Mouse (Mus musculus) midbrain, embryonic 12.5 days (tissue): ENCODE data around the gene Enah. TPM values are rescaled to one million over a fixed set of nuclear protein-coding genes. Genes with fewer than 3 reads are reported as not detected.

Experiments used
- ATAC-seq: fragments of 200-750 bp; cut with Nextera tagmentation; 2 replicates; pipeline ENCODE4 v1.8.0; 2017; ENCODE audit warnings: low read depth, moderate TSS enrichment, moderate library complexity; ENCODE audit not compliant: low FRiP score
- H3K27ac ChIP-seq: fragments of 300-500 bp; sonication (generic); replicated peaks from 2 replicates; pipeline ENCODE4 v1.5.1; 2016; ENCODE audit warnings: mild to moderate bottlenecking
- H3K27me3 ChIP-seq: fragments of 300-500 bp; sonication (generic); 2 replicates; pipeline ENCODE4 v1.6.1; 2016; ENCODE audit warnings: mild to moderate bottlenecking
- H3K36me3 ChIP-seq: fragments of 300-500 bp; sonication (generic); 2 replicates; pipeline ENCODE4 v1.6.1; 2016
- H3K4me1 ChIP-seq: fragments of 300-500 bp; sonication (generic); 2 replicates; pipeline ENCODE4 v1.6.1; 2016
- H3K4me2 ChIP-seq: fragments of 300-500 bp; sonication (generic); replicated peaks from 2 replicates; pipeline ENCODE4 v1.6.1; 2016; ENCODE audit warnings: mild to moderate bottlenecking, moderate library complexity
- H3K4me3 ChIP-seq: fragments of 300-500 bp; sonication (generic); 2 replicates; pipeline ENCODE4 v1.5.1; 2016; ENCODE audit warnings: mild to moderate bottlenecking
- H3K9ac ChIP-seq: fragments of 300-500 bp; sonication (generic); replicated peaks from 2 replicates; pipeline ENCODE4 v1.6.1; 2016; ENCODE audit warnings: mild to moderate bottlenecking, moderate library complexity
- H3K9me3 ChIP-seq: fragments of 300-500 bp; sonication (generic); 2 replicates; pipeline ENCODE4 v1.6.1; 2016; ENCODE audit warnings: mild to moderate bottlenecking
- WGBS: fragments of 180-500 bp; shearing (Covaris S2); methylation state at CpG from one replicate; pipeline ENCODE4 v1.1.7; 2016; 5-methylcytosine and 5-hydroxymethylcytosine counted together
- polyA plus RNA-seq: library from polyadenylated mRNA; unstranded; fragments of >200 nt; fragmentation: Nextera tagmentation; extraction: Ambion mirVana; gene quantifications from 2 replicates; pipeline ENCODE4 v1.2.1, GENCODE M21; 2016

Gene Enah
- polyA plus RNA-seq, 1 experiment from 2014 or later, result 41.4 TPM

DNA sequence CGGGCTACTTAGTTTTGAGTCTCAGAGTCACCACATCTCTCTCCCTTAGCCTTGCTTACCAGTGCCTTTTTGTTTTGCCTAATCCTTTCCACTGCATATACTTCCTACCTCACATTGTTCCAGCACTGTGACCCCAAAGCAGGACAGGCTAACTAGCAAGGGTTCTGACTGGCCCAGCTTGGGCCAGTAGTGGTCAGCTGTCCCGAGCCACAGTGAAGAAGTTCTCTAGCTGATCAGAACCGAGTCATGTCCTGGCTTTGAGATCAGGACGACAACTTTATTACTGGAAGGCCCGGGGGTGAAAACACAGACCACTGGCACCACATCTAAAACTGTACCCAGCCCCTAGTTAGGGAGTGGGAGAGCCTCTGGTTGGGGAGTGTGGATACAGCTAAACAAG, 7.0 kb upstream of the Enah start:
- Histone ChIP-seq H3K9me3 (no peaks in the 10 kb centered on the region), H3K36me3 (no peaks in the 10 kb centered on the region), H3K9ac (no peak overlapping the region), H3K27ac (no peak overlapping the region), H3K4me2 (no peak overlapping the region), H3K4me1 (no peaks in the 10 kb centered on the region; the same call in 1 of the 2 replicates), H3K27me3 (no peaks in the 10 kb centered on the region), H3K4me3 (no peak overlapping the region)
- WGBS, result 89% methylated on average over 5 of the region's 5 CpGs
- ATAC-seq, result no peak

DNA sequence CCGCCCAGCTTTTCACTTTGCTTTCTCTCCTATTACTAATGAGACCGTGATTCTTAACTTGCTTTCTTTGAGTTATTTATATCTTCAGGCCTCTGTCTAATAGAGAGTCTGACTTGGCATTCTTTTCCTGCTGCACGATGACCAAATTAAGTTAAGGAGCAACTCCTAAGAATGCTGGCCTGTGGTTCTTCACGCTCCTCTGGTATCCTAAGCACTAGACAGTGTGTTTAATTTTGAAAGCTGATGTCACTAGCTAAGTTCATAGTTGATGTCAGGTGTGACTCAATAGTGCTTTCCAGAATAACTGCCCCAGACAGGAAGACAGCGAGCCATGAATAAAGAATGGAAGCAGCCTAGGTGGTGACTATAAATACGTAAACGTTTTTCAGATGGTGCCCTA, 6.3 kb upstream of the Enah start:
- Histone ChIP-seq H3K4me3 (no peak overlapping the region), H3K27me3 (no peaks in the 10 kb centered on the region)

DNA sequence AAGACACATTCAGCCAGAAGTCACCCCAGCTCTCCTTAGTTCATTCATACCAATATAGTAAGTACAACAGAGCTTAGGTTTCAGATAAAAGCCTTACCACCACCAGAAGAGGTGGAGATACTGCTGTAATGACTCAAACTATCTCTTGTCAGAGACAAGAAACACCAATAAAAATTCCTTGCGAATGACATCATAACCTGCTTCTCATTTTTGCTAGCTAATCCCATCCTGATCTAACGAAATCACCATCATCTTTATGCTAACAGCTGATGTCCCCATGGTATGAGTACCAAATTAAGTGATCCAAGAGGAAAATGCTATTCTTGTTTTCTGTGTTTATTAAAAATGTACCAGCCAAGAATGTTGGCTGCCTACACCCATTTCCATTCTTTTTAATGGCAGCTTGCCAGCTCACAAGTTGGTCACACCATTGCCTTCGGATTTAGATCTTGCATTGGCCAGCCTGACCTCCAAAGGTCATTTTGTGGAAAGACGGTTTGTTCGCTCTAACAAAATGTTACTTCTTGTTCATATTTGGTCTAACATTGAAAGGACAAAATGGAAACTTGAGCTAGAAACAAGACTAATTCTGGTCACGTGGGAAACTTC, 2.0 kb upstream of the Enah start:
- 90% methylated on average over 6 of the region's 6 CpGs for WGBS
- Histone ChIP-seq H3K27ac (no peak overlapping the region), H3K9ac (no peak overlapping the region), H3K4me3 (no peak overlapping the region), H3K27me3 (no peaks in the 10 kb centered on the region), H3K4me2 (no peak overlapping the region), H3K9me3 (no peaks in the 10 kb centered on the region), H3K4me1 (peaks cover 14% of the 10 kb centered on the region), H3K36me3 (no peaks in the 10 kb centered on the region)
- no peak for ATAC-seq

More for the DNA sequence above, 6.3 kb upstream of the Enah start:
- no peak for ATAC-seq
- no peak overlapping the region for H3K9ac ChIP-seq
- H3K36me3 ChIP-seq, result no peaks in the 10 kb centered on the region
- H3K4me2 ChIP-seq, result no peak overlapping the region
- no peak overlapping the region for H3K27ac ChIP-seq
- H3K4me1 ChIP-seq, result peaks cover 4% of the 10 kb centered on the region
- no peaks in the 10 kb centered on the region for H3K9me3 ChIP-seq
- 87% methylated on average over 7 of the region's 7 CpGs for WGBS

DNA sequence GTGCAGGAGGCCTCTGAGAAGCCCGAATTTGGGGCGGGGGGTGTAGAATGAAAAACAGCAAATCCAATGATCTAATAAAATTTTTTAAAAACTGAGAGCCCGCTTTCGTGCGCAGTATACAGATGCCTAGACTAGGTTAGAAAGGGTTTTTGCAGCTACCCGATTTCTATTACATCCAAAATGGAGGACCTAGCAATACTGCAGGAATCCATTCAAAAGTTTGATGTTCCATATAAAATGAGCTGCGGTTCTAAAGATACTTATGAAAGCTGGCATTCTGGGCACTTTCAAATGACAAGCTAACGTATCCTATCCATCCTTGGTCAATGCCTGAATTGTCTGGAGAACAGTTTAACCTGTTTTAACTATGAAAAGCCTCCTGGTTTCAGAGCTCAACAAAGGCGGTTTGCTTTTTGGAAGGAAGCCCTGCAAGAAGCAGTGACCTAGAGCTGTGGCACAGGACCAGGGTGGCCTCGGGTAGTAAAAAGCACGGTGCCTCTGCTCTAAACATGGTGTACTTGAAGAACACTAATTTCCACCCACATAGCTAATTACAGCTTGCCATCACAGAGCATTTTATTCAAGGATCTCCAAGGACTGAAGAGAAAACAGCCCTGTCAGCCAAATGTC, 1.2 kb upstream of the Enah start:
- 0 out of 2 replicates have a peak, but pooled peaks have one; percentile 1 for ATAC-seq
- peaks cover 15% of the 10 kb centered on the region for H3K4me1 ChIP-seq
- no peaks in the 10 kb centered on the region for H3K27me3 ChIP-seq
- peak overlapping the region; percentile 99 for H3K9ac ChIP-seq
- no peaks in the 10 kb centered on the region for H3K9me3 ChIP-seq
- WGBS, result 18% methylated on average over 11 of the region's 11 CpGs
- H3K4me3 ChIP-seq, result peak overlapping the region; percentile 95
- H3K36me3 ChIP-seq, result 0 out of 2 replicates have a peak, but pooled peaks cover under 1% of the 10 kb centered on the region
- peak overlapping the region; percentile 56 for H3K4me2 ChIP-seq
- peak overlapping the region; percentile 99 for H3K27ac ChIP-seq

DNA sequence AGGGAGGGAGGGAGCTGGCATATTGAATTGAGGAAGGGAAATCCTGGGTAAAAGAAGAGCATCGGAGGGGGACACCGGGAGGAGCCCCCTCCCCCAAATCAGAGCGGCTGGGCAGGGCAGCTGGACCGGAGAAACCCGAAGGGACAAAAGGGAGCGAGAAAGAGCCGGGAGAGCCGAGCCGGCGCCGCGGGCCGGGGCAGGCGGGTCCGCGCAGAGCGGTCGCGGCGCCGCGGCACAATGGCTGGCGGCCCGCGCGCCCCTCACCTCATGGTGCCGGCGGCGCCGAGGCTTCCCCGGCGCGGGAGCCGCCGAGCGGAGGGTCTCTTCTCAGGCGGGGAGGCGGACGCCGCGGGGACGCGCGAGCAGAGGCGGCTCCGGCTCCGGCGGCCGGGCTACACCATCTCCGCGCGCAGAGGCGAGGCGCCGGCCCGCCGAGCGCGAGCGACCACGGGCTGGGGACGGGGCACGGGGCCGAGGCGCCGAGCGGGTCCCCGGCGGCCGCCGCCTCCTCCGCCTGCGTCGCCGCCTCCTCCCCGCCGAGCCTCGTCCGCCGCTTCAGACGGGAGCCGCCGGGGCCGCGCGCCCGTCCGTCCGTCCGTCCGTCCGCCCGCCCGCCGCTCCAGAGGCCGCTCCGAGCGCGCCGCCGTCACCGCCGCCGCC, 394 bp downstream of the Enah start:
- Histone ChIP-seq H3K27me3 (no peaks in the 10 kb centered on the region), H3K4me1 (peaks cover 19% of the 10 kb centered on the region), H3K4me3 (peak overlapping the region; percentile 95), H3K27ac (peak overlapping the region; percentile 99), H3K4me2 (peak overlapping the region; percentile 56), H3K9ac (peak overlapping the region; percentile 99), H3K36me3 (peaks cover 14% of the 10 kb centered on the region; the same call in 1 of the 2 replicates), H3K9me3 (no peaks in the 10 kb centered on the region)
- WGBS, result 1% methylated on average over 34 of the region's 104 CpGs
- peak; percentile 75 for ATAC-seq

DNA sequence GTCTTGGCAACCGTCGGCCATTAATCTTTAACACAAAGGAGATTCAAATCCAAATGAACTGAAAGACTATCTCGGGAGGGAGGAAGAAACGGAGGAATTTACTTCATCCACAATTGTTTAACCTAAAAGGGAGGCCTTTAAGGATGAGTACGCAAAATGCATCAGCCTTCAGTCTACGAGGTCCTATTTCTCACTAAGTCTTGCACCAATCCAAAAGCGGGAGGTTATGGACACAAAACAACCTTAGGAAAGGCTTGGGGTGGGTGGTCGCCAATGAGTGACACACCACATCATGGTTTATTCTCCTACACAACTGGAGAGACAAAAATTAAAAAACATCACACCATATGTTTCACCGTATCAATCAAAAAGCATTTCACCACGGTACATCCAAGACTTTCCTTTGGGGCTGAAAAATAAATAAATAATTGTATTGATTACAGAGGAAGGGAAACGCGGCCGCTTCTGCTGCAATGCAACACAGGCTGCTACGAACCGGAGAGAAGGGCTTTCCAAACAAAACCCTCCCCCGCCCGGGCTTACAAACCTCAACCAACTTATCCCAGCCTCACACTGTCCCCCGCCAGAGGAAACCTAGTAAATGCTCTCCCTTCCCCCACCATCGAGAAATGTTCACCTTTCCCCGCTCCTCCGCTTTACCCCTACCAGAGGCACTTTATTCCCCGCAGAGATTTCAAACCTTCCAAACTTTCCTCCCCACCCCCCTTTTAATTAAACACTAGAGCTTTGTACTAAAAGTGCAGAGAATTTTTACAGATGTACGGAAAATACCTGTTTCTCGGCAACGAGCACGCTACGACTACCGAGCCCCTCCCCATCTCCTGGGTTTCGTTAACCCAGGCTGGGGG, 1.2 kb downstream of the Enah start:
- Histone ChIP-seq H3K4me1 (peaks cover 19% of the 10 kb centered on the region), H3K27me3 (no peaks in the 10 kb centered on the region), H3K36me3 (peaks cover 16% of the 10 kb centered on the region; the same call in 1 of the 2 replicates), H3K9ac (peak overlapping the region; percentile 99), H3K9me3 (no peaks in the 10 kb centered on the region), H3K4me3 (peak overlapping the region; percentile 95), H3K4me2 (peak overlapping the region; percentile 56), H3K27ac (peak overlapping the region; percentile 99)
- peak; percentile 35 for ATAC-seq
- WGBS, result under 1% methylated on average over 29 of the region's 29 CpGs

DNA sequence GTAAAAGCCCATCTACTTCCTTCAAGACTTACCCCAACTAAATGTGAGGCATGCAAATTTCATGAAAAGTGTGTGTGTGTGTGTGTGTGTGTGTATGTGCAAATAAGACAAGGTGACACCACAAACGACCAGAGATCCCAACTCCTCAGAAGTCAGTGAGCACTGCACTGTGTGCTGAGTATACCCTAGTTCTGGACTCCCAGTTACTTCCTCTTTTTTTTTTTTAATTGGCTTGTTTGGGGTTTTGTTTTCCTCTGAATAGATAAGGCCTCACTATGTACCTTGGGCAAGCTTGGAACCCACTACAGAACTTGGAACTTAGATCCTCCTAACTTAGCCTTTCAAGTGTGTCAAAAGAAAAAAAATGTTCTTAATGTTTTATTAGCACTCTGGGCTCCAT, 14.0 kb downstream of the Enah start:
- WGBS, result 93% methylated on average over 1 of the region's 1 CpGs
- Histone ChIP-seq H3K4me3 (no peak overlapping the region), H3K9ac (no peak overlapping the region), H3K4me1 (no peaks in the 10 kb centered on the region), H3K9me3 (no peaks in the 10 kb centered on the region), H3K27me3 (no peaks in the 10 kb centered on the region), H3K36me3 (peaks cover 14% of the 10 kb centered on the region), H3K27ac (no peak overlapping the region), H3K4me2 (no peak overlapping the region)
- ATAC-seq, result no peak

DNA sequence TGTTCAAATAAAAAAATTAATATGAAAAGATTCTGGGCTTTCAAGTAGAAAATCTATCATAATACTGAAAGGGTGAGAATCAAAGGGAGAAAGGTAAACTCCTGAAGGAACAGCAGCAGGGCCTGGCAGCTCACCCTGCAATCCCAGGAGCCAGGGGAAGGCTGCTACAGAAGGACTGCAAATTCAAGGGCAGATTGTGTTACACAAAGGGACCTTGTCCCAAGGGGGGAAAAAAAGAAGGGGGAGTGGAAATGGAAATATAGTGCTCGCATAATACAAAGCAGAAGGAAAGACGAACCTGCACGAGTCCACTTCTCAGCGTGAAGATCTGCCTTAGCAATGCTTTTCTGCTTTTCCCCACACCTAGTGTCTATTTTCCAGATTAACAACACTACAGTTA, 21.1 kb downstream of the Enah start:
- Histone ChIP-seq H3K27ac (no peak overlapping the region), H3K27me3 (no peaks in the 10 kb centered on the region), H3K36me3 (no peaks in the 10 kb centered on the region), H3K4me2 (no peak overlapping the region), H3K9ac (no peak overlapping the region), H3K4me3 (no peak overlapping the region), H3K9me3 (no peaks in the 10 kb centered on the region), H3K4me1 (peaks cover 32% of the 10 kb centered on the region)
- no peak for ATAC-seq
- WGBS, result 57% methylated on average over 4 of the region's 4 CpGs

DNA sequence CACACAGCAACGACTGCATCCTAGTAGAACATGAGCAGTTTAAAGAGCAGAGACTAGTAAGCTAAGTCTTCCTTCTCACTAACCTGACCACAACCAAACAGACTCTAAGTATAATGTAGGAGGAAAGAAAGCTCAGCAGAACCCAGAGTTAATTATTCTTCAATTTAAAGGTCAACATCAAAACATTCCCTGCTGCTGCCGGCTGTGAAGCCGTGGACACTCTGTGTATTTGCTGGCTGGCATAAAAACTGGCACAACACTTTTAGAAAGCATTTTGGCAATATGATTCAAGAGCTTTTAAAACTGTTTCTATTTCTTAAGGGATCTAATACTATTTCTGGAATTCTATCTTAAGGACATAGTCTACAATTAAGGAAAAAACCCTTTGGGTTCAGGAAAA, 22.0 kb downstream of the Enah start:
- WGBS, result 77% methylated on average over 3 of the region's 3 CpGs

DNA sequence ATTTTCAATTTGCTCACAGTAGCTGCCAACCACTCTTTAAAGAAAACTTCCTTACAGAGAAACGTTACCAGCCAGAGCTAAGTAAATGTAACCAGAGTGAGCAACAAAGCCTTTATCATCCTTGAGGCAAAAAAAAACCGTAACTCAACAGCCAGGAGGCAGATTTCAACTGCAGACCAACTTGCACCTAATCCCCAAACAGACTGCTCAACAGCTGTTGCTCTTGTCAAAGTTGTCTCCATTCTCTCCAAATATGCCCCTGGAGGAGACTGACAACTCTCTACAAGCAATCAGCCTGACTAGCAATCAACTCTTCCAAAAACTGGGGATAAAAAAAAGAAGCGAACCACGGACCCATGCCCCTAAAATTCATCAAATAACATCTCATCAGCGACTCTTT, 26.2 kb downstream of the Enah start:
- Histone ChIP-seq H3K4me3 (no peak overlapping the region), H3K9me3 (no peaks in the 10 kb centered on the region), H3K9ac (no peak overlapping the region), H3K27me3 (no peaks in the 10 kb centered on the region), H3K27ac (no peak overlapping the region), H3K36me3 (no peaks in the 10 kb centered on the region), H3K4me1 (peaks cover 22% of the 10 kb centered on the region), H3K4me2 (no peak overlapping the region)
- no peak for ATAC-seq
- WGBS, result 64% methylated on average over 5 of the region's 5 CpGs

More for the DNA sequence above, 22.0 kb downstream of the Enah start:
- H3K27me3 ChIP-seq, result no peaks in the 10 kb centered on the region
- H3K4me2 ChIP-seq, result no peak overlapping the region
- no peak overlapping the region for H3K27ac ChIP-seq
- peaks cover 32% of the 10 kb centered on the region for H3K4me1 ChIP-seq
- ATAC-seq, result no peak
- H3K9ac ChIP-seq, result no peak overlapping the region
- no peaks in the 10 kb centered on the region for H3K9me3 ChIP-seq
- H3K36me3 ChIP-seq, result no peaks in the 10 kb centered on the region
- H3K4me3 ChIP-seq, result no peak overlapping the region

DNA sequence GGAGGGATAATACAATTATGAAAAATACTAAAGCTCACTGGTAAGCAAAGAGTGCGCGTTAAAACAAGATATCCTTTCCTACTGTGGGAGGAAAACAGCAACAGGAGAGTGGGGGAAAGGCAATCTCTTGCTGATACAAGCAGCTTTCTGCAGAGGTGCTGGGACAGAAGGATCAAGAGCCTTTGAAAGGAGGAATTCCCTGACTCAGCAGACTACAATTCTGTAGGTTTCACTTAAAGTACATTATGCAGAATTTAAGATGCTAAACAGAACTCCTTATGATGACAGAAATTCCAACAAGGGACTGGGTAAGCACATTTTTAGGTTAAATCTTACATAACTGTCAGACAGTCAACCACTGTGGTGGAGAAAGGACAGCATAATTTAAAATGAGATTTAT, 31.4 kb downstream of the Enah start:
- Histone ChIP-seq H3K4me1 (peaks cover 4% of the 10 kb centered on the region; the same call in 1 of the 2 replicates), H3K9me3 (no peaks in the 10 kb centered on the region), H3K4me2 (no peak overlapping the region), H3K36me3 (peaks cover 4% of the 10 kb centered on the region; the same call in 1 of the 2 replicates), H3K4me3 (no peak overlapping the region), H3K27ac (no peak overlapping the region), H3K9ac (no peak overlapping the region), H3K27me3 (no peaks in the 10 kb centered on the region)
- no peak for ATAC-seq
- 91% methylated on average over 2 of the region's 2 CpGs for WGBS
